Mouse (Mus musculus) cerebellum, adult 2 months (tissue): ENCODE data around the gene Dus3l.

Source experiments
- CTCF ChIP-seq: fragments of 200-500 bp; IDR thresholded peaks from 2 replicates; pipeline ENCODE4 v1.5.1; 2011; ENCODE audit warnings: low read depth, mild to moderate bottlenecking, control low read depth, low read length, moderate library complexity, borderline replicate concordance; ENCODE audit not compliant: insufficient read depth
- POLR2A ChIP-seq: fragments of 200-500 bp; IDR thresholded peaks from 2 replicates; pipeline ENCODE4 v1.6.1; 2011; ENCODE audit warnings: low read length, control low read depth, borderline replicate concordance; ENCODE audit not compliant: insufficient read depth

- TF ChIP-seq POLR2A = no peak
- TF ChIP-seq CTCF = no peak
Observed at GRCm38 (mm10) chr17:56751404-56752072, 13.0 kb upstream of the Dus3l start.
